Mouse (Mus musculus) adrenal gland, postnatal 14 days (tissue): Measurements from ENCODE around the gene Stk39. TPM values are rescaled to one million over a fixed set of nuclear protein-coding genes. Genes with fewer than 3 reads are reported as not detected.
A peak's percentile ranks its signal among the peaks of the same experiment; 100 is the strongest.

ENCODE experiments used
- DNase-seq: peaks from one replicate; pipeline ENCODE4 v3.0.0; 2021; ENCODE audit warnings: mixed read lengths
- long read RNA-seq, 2 experiments: library from polyadenylated mRNA; stranded (forward); transcript quantifications; one replicate each; pipeline ENCODE4 v2.0.0; 2021
- total RNA-seq: library from RNA; stranded (reverse); gene quantifications from 2 replicates; pipeline ENCODE4 v1.2.3, GENCODE M21; 2021

Gene Stk39
- 61.9 and 62.4 TPM in 2 replicates for total RNA-seq
- long read RNA-seq, experiment 1, transcript Stk39-201 (18 exons, 3,536 nt), result major isoform, 64 of 102 reads
- long read RNA-seq, experiment 1, partial matches to known transcripts, result 13 of 102 reads
- long read RNA-seq, experiment 1, other reads (novel, unspliced or antisense), result 25 of 102 reads
- long read RNA-seq, experiment 2, transcript Stk39-201 (18 exons, 3,536 nt), result major isoform, 52 of 76 reads
- long read RNA-seq, experiment 2, partial matches to known transcripts, result 8 of 76 reads
- long read RNA-seq, experiment 2, other reads (novel, unspliced or antisense), result 16 of 76 reads

DNA sequence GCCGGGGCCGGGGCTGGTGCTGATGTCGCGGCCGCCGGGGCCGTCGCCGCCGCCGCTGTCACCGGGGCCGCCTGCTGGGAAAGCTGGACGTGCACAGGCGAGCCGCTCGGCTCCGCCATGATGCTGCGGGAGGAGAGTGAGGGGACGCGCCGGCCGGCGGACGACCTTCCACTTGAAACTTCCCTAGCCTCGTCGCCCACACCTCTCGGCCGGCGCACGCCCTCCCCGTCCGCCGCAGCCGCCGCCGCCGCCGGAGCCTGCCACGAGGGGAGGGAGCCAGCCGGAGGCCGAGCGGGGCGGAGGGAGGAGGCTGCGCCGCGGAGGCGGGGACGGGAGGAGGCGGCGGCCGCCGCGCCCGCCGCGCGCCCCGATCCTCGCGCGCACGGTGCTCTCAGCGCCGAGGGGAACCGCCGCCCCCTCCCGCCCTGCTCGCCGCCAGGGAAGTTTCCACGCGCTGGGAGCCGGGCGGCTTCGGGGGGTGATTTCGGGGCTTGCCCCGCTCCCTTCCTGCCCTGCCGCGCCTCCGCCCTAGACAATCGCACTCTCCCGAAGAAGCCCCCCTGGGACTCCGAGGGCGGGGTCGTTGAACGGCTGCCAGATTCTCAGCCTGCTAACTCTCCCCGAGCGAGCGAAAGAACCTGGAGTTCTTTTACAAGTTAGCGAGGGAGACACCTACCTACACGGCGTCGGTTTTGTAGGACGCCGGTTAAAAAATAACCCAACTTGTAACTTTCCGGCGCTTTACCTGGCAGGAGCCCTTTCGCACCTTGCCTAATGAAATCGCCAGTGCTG, at the start of gene Stk39:
Stk39 (minus strand) TSS at position 510 of the 792 bp plus-strand sequence.
- DNase-seq, result peak; percentile 93

DNA sequence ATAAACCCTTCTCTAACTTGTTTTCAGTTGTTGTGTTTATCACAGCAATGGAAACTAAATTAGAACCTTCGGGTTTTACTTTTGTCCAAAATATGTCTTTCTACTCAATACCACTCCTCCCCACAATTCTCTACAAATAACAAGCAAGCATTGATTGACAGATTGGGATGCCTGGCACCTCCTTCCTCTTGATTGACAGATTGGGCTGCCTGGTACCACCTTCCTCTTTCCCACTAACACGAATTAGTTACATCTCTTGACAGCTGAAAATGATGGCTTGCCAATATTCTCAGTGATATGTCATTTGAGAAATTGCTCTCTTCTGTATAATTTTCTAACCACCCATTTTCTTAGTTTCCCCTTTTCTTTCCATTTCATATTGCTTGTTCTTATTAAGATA, 43.3 kb upstream of the Stk39 start:
- no peak for DNase-seq

DNA sequence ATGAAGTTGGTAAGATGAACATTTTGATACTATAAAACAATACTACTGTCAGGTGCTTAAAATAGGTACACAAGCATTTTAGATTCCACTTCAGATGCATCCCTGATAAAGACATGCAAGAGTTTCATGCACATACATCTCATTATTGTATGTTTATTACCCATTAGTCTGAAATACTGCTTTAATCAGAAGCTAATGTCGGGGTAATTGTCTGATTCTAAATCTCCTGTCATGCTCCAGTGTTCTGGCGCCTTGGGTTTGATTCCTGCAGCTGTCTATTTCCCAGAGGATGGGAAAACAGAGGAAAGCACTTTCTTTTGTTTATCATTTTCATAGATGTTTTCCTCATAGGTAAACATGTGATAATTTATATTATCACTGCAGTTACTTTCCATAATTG, 31.1 kb upstream of the Stk39 start:
- DNase-seq, result no peak

DNA sequence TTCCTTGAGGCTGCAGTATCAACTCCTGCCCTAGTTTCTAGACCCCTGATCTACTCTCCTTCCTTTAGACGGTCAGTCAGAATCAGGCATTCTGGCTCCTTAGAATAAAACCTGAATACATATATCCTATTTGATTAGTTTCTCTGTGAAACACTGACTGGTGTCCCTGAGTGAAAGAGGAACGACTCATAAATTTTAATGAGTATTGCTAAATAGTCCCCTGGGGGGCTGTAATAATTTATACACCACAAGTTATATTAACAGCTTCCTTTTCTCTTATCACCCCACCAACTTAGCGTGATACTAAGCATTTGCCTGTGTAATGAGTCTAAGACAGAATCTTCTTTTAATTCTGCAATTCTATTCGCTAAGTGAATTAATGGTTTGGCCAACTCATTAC, 30.7 kb upstream of the Stk39 start:
- no peak for DNase-seq

DNA sequence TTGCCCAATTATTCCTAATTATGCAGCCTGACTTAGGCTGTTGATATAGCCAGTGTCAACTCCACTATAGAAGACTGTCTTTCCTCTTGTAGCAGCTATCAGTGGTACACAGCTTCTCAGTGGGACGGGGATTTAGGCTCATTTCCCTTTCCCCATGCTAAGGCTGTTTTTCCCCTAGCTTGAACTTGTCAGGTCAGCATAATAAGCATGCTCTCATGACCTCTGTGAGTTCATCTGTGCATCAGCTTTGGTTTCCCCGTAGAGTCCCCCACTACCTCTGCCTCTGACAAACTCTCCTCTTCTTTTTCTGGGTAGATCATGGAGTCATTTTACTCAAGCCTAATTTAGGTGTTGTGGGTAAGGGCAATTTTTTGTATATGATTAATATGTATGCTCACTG, 30.2 kb upstream of the Stk39 start:
- DNase-seq, result no peak

DNA sequence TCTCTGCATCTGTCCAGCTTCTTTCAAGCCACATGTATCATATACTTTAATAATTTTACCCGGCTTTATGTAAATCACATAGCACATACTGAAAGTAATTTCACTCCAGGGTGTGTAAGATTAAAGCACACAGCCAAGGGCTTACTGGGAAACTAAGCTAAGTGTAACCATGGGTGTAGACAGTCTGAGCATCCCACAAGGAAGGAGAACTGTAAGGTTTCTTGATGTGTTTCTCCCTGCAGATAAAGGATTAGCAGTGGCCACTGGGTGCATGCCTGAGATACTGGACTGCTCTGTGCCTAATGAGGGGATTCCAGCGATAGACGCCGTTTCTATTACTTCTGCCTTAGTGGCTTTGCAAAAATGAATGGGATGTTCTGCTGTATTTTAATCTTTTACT, 14.2 kb upstream of the Stk39 start:
- no peak for DNase-seq

DNA sequence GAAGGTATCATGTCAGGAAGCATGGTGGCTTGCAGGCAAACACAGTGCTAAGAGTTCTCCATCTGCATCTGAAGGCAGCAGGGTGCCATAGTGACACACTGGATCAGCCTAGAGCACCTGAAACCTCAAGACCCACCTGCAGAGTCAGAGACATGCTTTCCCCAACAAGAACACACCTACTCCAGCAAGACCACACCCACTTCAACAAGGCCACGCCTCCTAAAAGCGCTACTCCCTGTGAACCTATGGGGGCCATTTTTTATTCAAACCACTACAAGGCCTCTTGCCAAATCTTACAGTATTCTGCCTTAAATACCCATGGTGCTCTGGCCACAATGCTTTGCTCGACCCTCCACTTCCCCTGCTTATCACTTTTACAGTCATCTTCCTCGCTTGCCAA, 13.1 kb upstream of the Stk39 start:
- no peak for DNase-seq

DNA sequence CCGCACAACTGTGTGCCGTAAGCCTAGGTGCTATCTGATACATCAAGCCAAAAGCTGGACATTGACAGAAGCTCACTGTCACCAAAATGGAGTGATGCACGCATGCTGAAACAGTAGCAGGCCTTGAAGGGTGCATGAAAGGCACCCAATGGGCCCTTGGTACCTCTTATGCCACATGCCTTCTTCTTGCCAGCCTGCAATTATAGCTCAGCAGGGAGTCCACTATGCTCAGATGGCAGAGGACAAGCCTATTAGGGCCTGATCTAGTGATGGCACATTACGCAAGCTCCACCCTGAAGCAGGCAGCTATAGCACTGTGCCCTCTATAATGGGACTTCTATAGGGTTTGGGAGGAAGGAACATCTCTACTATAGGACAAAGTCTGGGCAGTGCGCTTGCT, 10.8 kb upstream of the Stk39 start:
- no peak for DNase-seq

DNA sequence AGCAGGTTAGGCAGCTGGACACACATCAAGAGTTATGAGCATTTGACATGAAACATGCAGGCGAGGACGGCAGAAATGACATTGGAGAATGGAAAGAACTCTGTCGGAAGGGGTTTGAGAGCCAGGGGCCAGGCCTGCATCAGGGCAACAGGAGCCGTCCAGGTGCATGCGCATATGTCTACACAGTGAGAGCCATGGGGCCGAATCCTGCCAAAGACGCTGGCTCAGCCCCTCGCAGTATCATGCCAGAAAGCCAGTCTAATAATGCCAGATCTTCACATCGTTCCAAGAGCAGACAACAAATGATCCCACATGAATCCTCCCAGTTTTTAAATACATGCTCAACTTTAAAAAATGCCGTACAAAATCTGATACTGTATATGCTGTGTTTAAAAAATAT, 7.8 kb upstream of the Stk39 start:
- no peak for DNase-seq

DNA sequence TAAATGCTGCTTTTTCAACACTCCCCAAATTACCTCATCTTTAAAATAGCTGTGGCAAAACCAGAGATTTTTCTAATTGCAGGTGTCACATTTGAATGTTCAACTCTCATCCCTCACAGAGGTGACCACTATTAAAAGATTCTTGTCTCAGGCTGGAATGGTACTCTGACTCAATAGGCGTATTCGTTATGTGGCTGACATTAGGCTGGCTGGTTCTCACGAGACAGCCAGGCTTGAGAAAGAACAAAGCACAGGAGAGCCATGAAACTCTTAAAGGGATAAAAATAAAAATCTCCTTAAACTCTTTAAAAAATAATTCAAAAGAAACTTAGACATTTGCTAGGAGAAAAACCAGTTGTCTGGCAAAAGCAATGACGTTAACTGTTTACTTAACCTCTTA, 853 bp upstream of the Stk39 start:
- no peak for DNase-seq

DNA sequence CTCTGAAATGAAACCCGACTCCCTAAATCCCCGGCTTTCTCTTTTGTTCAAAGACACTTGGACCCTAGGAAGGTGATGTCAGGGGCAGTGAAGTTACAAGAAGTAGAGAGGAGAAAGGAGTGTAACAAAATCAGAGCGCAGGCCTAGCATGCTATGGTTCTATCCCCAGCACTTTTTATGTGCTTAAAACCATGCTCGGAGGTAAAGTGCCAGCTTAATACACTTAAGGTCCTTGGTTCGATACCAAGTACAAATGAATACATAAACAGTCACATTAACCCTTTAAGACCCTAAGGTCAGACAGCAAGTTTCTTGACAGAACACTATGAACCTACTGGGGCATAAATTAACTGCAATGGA, 463 bp upstream of the Stk39 start:
- DNase-seq, result no peak

DNA sequence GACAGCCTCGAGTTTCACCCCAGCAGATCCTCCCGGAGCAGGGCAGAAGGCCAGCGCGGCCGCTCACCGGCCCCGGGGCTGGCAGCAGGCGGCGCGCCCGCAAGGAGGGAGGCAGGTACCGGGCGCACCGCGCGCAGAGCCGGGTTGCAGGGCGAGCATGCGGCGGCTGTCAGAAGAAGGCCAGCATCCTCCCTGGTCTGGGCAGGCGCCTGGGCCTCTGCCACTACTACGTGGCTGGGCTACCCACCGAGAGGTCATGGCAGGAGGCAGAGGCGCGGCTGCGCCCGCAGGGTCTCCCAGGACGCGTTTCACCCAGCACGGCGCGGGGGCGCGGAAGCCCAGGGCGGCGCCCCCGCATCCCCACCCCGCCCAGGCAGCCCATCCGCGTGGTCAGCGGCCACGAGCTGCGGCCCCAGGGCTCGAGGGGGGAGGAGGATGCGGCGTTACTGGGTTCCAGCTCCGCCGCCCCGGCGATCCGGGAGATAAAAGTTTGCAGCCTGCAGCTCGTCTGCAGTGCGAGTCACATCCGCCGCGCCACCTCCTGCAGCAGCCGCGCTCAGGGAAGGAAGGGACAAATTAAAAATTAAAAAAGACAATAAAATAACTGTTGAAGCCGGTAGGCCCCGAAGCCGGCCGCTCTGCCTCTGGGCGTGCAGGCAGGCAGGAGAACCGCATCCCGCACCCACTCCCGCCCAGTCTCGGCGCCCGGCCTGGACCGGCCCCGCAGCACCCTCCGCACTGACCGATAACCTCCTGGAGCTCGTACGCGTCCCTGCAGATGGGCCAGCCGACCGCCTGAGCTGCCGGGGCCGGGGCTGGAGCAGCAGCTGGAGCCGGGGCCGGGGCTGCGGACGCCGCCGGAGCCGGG, 943 bp downstream of the Stk39 start:
- peak; percentile 75 for DNase-seq

DNA sequence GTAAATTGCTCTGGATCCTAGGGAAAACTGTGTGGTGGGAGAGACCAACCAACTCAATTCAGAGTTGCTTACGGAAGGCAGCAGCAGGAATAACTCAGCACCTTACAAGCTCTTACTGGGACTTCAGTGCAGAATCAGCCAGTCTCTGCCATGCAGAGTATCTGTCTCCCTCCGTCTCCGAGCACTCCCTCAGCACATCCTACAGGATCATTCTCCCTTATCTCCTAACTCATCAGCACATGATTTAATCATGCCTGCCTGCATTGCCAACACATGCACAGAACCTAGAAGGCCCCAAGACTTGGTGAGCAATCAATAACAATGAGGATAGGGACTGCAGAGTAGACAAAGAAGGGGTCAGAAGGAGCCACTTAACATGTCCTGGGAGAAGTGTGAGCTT, 2.6 kb downstream of the Stk39 start:
- no peak for DNase-seq

DNA sequence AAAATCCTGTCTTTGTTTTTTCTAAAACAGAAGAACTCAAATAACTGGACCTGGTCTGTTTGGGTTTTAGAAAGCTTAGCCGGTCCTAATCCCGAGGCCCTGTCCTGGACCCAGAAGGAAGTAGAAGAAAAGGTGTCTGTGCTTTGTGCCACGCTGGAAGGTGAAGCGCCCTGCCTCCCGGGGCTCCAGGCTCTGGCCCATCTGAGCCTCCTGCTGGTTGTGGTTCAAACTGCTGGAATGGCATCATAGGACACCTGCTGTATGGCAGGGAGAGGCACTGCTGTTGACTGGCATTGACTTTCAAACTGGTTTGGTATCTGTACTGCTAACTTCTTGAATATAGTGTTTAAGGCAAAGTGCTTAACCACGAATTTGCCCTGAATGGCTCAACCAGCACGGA, 3.4 kb downstream of the Stk39 start:
- peak; percentile 85 for DNase-seq

DNA sequence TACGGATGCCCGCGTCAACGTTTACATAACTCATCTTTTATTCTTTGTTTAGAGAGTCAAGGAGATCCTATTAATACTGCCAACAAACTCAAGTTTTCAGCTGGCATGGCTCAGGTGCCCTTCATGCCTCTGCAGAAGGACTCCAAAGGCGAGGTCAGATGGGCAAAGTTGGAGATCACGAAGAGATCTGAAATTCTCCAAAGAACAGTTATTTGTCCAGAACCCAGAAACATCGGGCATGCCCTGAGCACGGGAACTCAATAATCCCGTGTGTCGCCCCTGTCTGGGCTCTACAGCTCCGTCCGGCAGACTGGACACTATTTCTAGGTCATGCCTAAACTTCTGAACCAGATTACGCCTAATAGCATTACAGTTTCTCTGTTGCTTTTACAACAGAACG, 3.8 kb downstream of the Stk39 start:
- DNase-seq, result no peak

DNA sequence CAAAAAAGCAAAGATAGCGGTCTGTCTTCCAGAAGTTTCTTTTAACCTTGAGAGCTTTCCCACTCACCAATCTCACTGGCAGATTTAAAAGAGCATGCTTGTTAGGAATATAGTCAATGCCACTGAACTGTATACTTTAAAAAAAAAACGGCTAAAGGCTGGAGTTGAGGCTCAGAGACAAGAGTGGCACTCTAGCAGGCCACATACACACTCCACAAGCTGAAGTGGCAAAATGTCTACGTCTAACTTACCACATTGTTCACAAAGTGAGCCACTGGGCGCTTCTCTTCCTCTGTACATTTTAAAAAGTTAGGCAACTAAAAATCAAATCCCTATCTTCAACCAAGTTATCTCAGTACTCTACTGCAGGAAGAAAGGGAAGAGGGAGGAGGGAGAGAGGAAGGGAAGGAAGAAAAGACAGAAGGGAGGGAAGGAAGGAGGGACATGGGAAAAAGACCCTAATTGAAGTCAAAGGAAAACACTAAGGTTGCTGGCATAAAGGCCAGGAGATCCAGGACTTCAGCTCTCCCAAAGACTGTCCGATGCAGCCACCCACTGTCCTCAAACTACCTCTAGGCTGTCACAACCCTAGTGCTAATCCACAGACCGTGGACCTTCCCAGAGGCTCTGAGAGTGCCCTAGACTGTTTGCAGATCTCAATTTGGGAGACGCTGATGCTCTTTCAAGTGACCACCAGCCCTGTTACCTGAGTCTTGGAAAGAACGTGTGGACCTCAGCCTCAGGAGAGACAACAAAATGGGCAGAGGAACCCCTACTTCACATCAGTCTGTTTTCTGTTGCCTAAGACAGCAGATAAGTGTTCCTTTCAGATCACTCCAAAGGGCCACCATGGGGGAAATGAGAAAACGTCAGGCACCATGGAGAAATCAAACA, 4.7 kb downstream of the Stk39 start:
- DNase-seq, result no peak

DNA sequence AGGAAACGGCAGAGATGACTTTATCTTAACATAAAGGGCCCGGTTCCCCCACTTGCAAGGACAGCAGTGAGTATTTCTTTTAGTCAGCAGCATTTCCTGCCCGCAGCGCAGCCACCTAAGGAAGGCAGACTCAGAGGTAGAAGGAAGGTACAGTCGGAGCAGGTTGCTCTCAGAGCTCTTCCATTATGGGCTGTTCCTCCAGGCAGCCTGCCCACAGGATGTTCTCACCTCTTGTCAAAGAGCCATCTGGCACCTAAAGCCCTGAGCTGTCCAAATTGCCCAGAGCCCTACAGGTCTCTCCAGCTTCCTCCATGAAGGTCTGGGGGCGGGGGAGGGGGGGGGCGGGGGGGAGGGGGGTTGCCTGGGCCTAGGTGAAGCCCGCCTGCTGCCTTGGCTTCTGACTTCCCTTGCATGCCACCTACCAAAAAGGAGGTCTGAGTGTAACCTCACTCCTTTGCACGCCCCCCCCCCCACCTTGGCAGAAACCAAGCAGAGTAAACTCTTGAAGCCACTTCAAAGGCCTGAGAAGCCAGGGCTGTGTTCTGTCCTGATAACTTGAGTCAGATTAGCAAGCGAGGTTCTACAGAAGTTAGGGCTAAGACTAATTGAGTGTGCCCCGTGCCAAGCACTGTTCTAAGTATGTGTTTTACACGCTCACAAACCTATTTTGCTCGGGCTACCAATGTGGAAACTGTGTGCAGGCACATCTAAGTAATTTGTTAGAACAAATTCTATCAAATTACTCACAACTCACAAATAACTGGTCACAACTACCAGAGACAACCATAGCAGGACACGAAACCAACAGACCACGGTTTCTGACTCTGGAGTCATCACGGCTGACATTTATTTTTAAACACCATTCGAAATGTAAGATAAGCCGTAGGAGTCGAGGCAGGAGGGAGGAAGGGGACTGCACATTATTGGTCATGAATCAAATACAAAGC, 5.7 kb downstream of the Stk39 start:
- DNase-seq, result peak; percentile 80

DNA sequence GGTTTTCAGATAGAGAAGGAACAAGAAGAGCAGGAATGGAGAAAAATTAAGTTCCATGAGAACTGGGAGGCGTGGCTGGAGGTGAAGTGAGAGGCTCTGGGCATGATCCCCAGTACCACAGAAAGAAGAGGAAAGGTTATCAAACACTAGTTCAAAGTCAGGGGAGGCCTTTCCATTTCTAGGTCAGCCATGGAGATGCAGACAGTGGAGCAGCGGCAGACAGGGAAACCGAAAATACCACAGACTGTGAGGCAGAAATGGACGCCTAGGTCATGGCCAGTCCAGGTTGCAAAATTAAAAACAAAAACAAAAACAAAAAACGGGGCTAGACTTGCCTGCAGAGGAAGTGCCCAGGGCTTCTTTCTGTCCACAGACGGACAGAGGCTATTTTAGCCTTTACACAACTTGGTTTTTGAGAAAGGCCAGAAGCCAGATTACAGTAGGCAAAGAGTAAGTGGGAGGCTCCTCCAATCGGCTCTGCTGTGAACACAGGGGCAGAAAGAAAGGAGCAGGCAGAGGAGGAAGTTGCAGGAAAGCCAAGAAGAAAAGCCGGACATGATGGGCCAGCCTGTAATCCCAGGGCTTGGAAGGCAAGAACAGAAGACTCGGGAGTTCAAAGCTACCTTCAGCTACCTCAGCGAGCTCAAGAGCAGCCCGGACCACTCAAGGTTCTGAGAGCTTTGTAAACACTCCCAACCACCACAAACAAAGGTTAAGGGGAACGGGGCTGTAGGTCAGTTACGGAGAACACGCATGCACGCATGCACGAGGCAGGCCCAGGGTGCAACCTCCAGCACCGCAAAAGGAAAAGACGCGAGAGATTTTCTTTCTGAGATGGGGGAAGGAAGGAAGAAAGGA, 6.6 kb downstream of the Stk39 start:
- DNase-seq, result no peak

DNA sequence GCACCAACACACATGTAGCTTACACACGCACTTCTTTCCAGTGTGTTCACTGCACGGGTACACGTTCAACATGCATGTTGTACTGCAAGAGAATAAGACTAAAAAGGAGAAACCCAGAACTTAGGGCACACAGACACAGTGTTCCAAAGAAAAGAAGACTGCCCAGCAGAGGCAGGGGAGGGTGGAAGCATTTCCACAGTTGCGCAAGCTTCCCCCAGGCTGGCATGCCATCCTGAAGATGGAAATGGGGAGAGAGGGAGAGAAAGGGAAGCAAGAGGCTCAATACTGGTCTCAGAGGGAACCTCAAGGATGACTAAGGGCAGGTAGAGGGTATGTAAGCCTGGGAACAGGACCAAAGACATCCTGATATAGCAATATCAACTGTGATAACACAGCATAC, 7.6 kb downstream of the Stk39 start:
- DNase-seq, result peak; percentile 35

DNA sequence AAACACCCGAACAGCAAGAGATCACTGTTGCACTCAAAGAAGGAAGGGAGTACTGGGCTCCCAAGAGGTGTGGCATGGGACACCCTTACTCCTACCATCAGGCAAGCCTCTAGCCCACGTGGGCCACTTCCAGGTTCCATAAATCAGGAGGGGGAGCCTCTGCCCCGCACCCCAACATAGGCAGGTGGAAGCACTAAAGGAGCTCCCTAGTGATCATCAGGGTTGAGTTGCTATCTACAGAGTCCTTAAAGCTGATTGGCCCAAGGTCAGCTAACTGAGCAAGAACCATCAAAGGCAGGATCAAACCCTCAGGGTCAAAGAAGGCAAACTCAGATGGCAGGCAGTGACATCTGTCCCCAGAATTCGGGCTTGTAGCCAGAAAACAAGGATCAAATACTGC, 8.3 kb downstream of the Stk39 start:
- DNase-seq, result peak; percentile 44
